Mouse (Mus musculus) CH12.LX (cell line): Measurements from ENCODE around the gene Mrpl38.

ENCODE experiments used
- CTCF ChIP-seq, 2 experiments: IDR thresholded peaks in 1 of 2; conservative IDR thresholded peaks in 1 of 2; 2 replicates each; pipeline ENCODE4 v1.5.1; 2011 to 2012; ENCODE audit warnings: low read depth in 2 of 2, low read length in 2 of 2, improper control_type of control experiment in 1 of 2, inconsistent platforms in 1 of 2, mild to moderate bottlenecking in 1 of 2, moderate library complexity in 1 of 2
- EP300 ChIP-seq: IDR thresholded peaks from 2 replicates; pipeline ENCODE4 v1.6.1; 2011; ENCODE audit warnings: low read length, improper control_type of control experiment
- KAT2A ChIP-seq: IDR thresholded peaks from 2 replicates; pipeline ENCODE4 v1.6.1; 2012; ENCODE audit warnings: low read length, improper control_type of control experiment, inconsistent platforms; ENCODE audit not compliant: insufficient replicate concordance
- MAFK ChIP-seq: IDR thresholded peaks from 2 replicates; pipeline ENCODE4 v1.6.1; 2011; ENCODE audit warnings: low read length, improper control_type of control experiment; ENCODE audit not compliant: insufficient replicate concordance
- MAZ ChIP-seq: IDR thresholded peaks from 2 replicates; pipeline ENCODE4 v1.6.1; 2012; ENCODE audit warnings: low read depth, mild to moderate bottlenecking, inconsistent platforms, low read length, improper control_type of control experiment, moderate library complexity
- MEF2A ChIP-seq: IDR thresholded peaks from 2 replicates; pipeline ENCODE4 v1.6.1; 2014; ENCODE audit warnings: low read depth, mild to moderate bottlenecking, inconsistent platforms, low read length, improper control_type of control experiment, borderline replicate concordance
- MXI1 ChIP-seq: IDR thresholded peaks from 2 replicates; pipeline ENCODE4 v1.6.1; 2011; ENCODE audit warnings: mild to moderate bottlenecking, low read depth, low read length, improper control_type of control experiment
- POLR2A ChIP-seq: IDR thresholded peaks from 2 replicates; pipeline ENCODE4 v1.6.1; 2011; ENCODE audit warnings: low read depth, mild to moderate bottlenecking, improper control_type of control experiment, low read length
- SIN3A ChIP-seq: IDR thresholded peaks from 2 replicates; pipeline ENCODE4 v1.6.1; 2012; ENCODE audit warnings: low read length, improper control_type of control experiment, inconsistent platforms
- SMC3 ChIP-seq: IDR thresholded peaks from 2 replicates; pipeline ENCODE4 v1.6.1; 2011; ENCODE audit warnings: low read depth, low read length, improper control_type of control experiment
- TBP ChIP-seq: conservative IDR thresholded peaks from 2 replicates; pipeline ENCODE4 v1.6.1; 2011; ENCODE audit warnings: low read depth, low read length, improper control_type of control experiment
- ZC3H11A ChIP-seq: IDR thresholded peaks from 2 replicates; pipeline ENCODE4 v1.6.1; 2012; ENCODE audit warnings: low read depth, mild to moderate bottlenecking, inconsistent platforms, low read length, improper control_type of control experiment
- ZKSCAN1 ChIP-seq: IDR thresholded peaks from 2 replicates; pipeline ENCODE4 v1.6.1; 2012; ENCODE audit warnings: low read depth, inconsistent platforms, low read length, improper control_type of control experiment, borderline replicate concordance
- ZMIZ1 ChIP-seq: IDR thresholded peaks from 2 replicates; pipeline ENCODE4 v1.6.1; 2012; ENCODE audit warnings: low read depth, mild to moderate bottlenecking, inconsistent platforms, low read length, improper control_type of control experiment

DNA sequence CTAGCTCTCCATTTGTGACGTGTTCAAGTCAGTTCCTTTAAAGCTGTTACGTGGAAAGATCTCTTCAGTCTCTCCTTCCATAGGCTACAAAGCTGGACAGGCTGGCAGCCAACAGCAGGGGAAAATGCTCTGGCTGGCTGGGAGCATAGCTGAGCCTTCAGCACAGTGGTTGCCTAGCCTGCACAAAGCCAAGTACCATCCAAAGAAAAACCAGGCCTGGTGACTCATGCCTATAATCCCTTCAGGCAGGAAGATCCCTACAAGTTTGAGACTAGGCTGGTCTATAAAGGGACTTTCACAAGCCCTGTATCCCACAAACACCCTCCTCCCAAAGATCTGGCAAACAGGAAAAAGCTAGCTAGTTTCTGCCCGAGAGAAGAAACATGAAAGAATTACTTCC, 47.2 kb upstream of the Mrpl38 start:
- TF ChIP-seq CTCF (conservative IDR thresholded peaks at IDR 0.05 in 1 of 2, IDR thresholded peaks at IDR 0.05 in 1 of 2; ENCODE audit: low read depth in 2 of 2, low read length in 2 of 2) (no peak), TBP (no peak), MXI1 (no peak), MAFK (no peak), EP300 (no peak), SMC3 (no peak), ZKSCAN1 (no peak), POLR2A (no peak), KAT2A (no peak), MAZ (no peak), SIN3A (no peak), ZC3H11A (no peak), ZMIZ1 (no peak), MEF2A (no peak)
